Mouse (Mus musculus) ES-Bruce4 (cell line): ENCODE data around the gene Ly6g6f. TPM values are rescaled to one million over a fixed set of nuclear protein-coding genes. Genes with fewer than 3 reads are reported as not detected.

Experiments
- H3K27ac ChIP-seq: 2 replicates; pipeline ENCODE4 v1.5.1; 2012; ENCODE audit warnings: low read length, inconsistent platforms; ENCODE audit not compliant: insufficient read depth
- H3K27me3 ChIP-seq: 2 replicates; pipeline ENCODE4 v1.6.1; 2012; ENCODE audit warnings: mild to moderate bottlenecking, low read length, inconsistent platforms; ENCODE audit not compliant: control insufficient read depth, poor library complexity, insufficient read depth, severe bottlenecking
- H3K36me3 ChIP-seq: 2 replicates; pipeline ENCODE4 v1.6.1; 2012; ENCODE audit warnings: inconsistent platforms, mild to moderate bottlenecking, low read length, moderate library complexity; ENCODE audit not compliant: control insufficient read depth, poor library complexity, insufficient read depth, severe bottlenecking
- H3K4me1 ChIP-seq: one replicate; pipeline ENCODE4 v1.8.1; 2011; ENCODE audit warnings: low read length; ENCODE audit not compliant: control insufficient read depth, insufficient read depth
- H3K4me3 ChIP-seq: 2 replicates; pipeline ENCODE4 v1.5.1; 2011; ENCODE audit warnings: low read depth, mild to moderate bottlenecking, low read length
- H3K9ac ChIP-seq: 2 replicates; pipeline ENCODE4 v1.6.1; 2012; ENCODE audit warnings: low read depth, mild to moderate bottlenecking, inconsistent platforms; ENCODE audit not compliant: poor library complexity, severe bottlenecking
- H3K9me3 ChIP-seq: replicated peaks from 2 replicates; pipeline ENCODE4 v1.6.1; 2012; ENCODE audit warnings: mild to moderate bottlenecking, low read length, inconsistent platforms; ENCODE audit not compliant: control insufficient read depth, poor library complexity, insufficient read depth, severe bottlenecking
- CTCF ChIP-seq: IDR thresholded peaks from one replicate; pipeline ENCODE4 v1.8.1; 2011; ENCODE audit warnings: low read depth, low read length
- EP300 ChIP-seq: IDR thresholded peaks from 2 replicates; pipeline ENCODE4 v1.6.1; 2011; ENCODE audit warnings: low read depth, low read length; ENCODE audit not compliant: insufficient read depth
- POLR2A ChIP-seq: IDR thresholded peaks from one replicate; pipeline ENCODE4 v1.8.1; 2011; ENCODE audit warnings: low read length; ENCODE audit not compliant: insufficient read depth
- polyA plus RNA-seq: library from polyadenylated mRNA; stranded (reverse); fragments of >200 nt; gene quantifications from 2 replicates; pipeline ENCODE4 v1.2.4, GENCODE M21; 2011; ENCODE audit warnings: low read depth; ENCODE audit not compliant: missing spikeins, insufficient read depth, insufficient read length

The Ly6g6f gene
- polyA plus RNA-seq, 1 experiment: not detected

DNA sequence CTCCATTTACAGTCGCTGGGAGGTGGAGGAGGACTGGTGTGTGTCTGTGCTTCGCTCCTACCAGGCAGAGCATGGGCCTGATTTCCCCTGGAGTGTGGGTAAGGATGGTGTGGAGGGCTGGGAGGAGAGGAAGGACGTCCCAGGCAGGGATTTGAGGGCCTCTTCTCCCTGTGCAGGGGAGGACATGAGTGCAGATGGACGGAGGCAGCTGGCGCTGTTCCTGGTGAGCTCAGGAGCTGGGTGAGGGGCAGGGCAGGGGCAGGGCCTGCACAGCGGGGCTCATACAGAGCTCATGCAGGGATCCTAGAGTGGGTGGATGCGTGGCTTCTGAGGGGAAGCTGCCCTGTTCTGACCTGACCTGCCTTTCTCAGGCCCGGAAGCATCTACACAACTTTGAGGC lies 16.9 kb upstream of the Ly6g6f start:
- Histone ChIP-seq H3K4me1 (no peaks in the 10 kb centered on the region), H3K27ac (no peak overlapping the region), H3K4me3 (no peak overlapping the region), H3K27me3 (no peaks in the 10 kb centered on the region), H3K9ac (no peak overlapping the region), H3K36me3 (no peaks in the 10 kb centered on the region), H3K9me3 (no peaks in the 10 kb centered on the region)
- no peak for TF ChIP-seq CTCF
- no peak for TF ChIP-seq EP300
- TF ChIP-seq POLR2A: no peak

DNA sequence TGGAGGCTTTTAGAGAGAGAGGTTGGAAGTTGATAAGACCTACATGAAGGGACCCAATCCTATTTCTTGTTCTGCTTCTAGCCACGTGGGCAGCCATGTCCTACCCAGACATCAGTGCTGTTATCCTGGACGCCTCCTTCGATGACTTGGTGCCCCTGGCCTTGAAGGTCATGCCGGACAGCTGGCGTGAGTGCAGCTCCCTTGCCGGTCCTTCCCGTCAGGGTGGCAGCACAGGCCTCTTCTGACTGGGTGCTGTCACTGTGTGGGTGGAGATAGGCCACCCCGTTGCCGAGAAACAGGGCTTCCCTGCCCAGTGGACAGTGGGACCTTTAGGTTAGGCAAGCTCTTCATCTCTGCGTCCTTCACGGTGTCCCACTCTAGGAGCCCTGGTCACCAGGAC lies 15.8 kb upstream of the Ly6g6f start:
- no peak for TF ChIP-seq CTCF
- no peak for TF ChIP-seq EP300
- no peak for TF ChIP-seq POLR2A
- Histone ChIP-seq H3K9ac (no peak overlapping the region), H3K36me3 (no peaks in the 10 kb centered on the region), H3K4me3 (no peak overlapping the region), H3K9me3 (no peaks in the 10 kb centered on the region), H3K27ac (no peak overlapping the region), H3K4me1 (no peaks in the 10 kb centered on the region), H3K27me3 (no peaks in the 10 kb centered on the region)

DNA sequence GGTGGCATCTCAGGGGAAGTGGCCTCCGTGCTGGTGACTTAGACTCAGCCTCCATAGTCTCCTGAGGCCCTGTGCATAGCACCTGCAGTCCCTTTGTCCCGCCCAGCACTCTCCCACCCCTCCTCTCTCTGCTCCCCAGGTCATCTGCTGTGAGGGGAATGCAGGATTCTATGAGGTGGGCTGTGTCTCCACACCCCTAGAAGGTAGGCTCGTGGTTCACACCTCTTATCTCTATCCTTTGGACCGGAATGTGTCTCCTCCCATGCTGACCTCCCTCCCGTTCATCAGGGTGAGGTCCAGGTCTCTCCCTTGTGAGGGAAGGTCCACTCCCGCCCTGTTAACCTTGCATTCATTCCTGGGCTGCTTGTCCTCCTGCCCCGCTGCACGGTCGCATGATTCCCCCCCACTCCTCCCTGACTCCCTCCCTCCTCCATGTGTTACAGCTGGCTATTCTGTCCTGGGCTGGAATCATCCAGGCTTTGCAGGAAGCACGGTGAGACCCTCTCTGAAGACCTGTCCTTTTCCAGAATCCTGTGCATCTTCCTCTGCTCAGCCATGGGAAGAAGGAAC lies 14.9 kb upstream of the Ly6g6f start:
- no peaks in the 10 kb centered on the region for H3K4me1 ChIP-seq
- H3K4me3 ChIP-seq: no peak overlapping the region
- no peak overlapping the region for H3K9ac ChIP-seq
- no peaks in the 10 kb centered on the region for H3K9me3 ChIP-seq
- TF ChIP-seq CTCF: no peak
- no peak for TF ChIP-seq EP300
- TF ChIP-seq POLR2A: no peak
- no peak overlapping the region for H3K27ac ChIP-seq
- no peaks in the 10 kb centered on the region for H3K36me3 ChIP-seq
- no peaks in the 10 kb centered on the region for H3K27me3 ChIP-seq

DNA sequence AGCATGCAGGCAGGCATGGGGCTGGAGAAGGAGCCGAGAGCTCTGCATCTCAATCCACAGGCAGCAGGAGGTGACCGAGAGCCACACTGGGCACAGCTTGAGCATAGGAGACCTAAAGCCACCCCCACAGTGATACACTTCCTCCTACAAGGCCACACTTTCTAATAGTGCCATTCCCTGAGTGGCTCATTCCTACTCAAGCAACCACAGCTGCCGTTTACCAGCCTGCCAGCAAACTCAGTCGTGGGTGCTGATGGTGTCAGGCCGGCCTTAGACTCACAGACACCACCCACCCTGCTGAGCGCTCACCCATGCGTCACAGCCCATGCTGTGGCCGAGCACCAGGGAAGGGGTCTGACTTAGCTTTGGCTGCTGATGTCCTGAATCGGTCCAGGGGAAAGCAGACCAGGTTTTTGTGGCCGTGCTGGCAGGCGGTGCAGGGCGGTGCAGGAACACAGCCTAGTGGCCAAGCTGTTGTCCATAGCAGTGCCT lies 11.8 kb upstream of the Ly6g6f start:
- Histone ChIP-seq H3K27ac (no peak overlapping the region), H3K36me3 (no peaks in the 10 kb centered on the region)

DNA sequence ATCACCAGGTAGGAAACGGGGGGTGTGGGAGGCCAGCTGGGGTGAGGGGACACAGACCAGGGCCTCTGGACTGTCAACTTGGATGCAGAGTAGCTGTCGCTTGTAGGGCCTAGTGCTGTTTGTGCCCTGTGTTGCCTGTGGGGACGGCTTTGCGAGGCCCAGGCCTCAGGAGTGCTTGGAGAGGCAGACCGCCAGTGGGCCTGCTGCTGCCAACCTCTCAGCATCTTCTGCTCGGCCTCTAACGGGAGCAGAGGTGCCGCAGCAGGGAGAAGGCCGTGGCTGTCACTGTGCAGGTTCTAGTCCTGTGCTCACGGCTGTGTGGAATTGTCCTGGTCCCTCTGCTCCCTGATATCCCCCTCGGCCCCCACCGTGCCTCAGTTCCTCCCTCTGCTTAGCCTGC lies 11.2 kb upstream of the Ly6g6f start:
- no peak overlapping the region for H3K9ac ChIP-seq
- no peaks in the 10 kb centered on the region for H3K36me3 ChIP-seq
- H3K27me3 ChIP-seq: no peaks in the 10 kb centered on the region
- no peaks in the 10 kb centered on the region for H3K9me3 ChIP-seq
- H3K4me3 ChIP-seq: no peak overlapping the region
- no peak for TF ChIP-seq POLR2A
- no peak for TF ChIP-seq EP300
- no peak for TF ChIP-seq CTCF
- H3K27ac ChIP-seq: no peak overlapping the region
- H3K4me1 ChIP-seq: no peaks in the 10 kb centered on the region

More for the DNA sequence above, 11.8 kb upstream of the Ly6g6f start:
- TF ChIP-seq POLR2A: no peak
- no peak for TF ChIP-seq CTCF
- no peak for TF ChIP-seq EP300
- Histone ChIP-seq H3K9me3 (no peaks in the 10 kb centered on the region), H3K4me3 (no peak overlapping the region), H3K27me3 (no peaks in the 10 kb centered on the region), H3K4me1 (no peaks in the 10 kb centered on the region), H3K9ac (no peak overlapping the region)

DNA sequence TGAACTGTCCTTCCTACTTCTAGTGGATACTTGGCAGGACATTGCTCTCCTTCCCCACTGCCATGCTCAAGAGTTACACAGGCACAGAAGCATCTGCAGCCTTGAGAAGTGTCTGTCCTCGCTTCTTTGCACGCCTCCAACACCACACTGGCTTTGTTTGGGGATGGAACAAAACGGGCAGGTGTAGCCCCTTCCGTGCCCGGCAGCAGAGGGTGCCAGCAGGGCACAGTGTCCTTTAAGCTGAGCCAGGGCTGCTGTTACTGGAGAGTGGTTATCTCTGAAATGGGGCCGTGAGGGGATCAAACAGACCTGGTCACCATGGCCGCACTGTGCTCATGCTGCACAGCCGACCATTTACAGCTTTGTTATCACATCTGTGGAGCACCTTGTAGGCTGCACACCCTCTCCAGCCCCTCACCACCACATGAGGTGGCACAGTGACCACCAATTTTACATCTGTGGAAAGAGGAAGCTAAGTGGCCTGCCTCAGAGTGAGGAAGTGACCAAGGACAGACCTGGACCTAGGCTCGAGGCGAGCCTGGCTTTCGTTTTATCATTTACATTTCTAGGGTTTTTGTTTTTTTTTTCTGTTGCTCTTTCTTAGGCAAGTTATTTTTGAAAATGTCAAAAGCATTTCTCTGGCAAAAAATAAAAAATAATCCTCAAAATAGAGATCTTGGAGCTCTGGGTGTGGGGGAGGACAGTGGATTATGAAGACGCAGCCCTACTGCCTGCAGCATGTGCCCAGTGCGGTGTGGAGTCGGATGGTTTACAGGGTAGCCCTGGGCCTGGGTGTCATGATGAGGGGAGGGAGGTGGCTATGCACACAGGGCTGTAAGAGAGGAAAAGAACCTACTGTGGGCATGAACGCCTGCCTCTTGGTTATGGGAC lies 9.3 kb upstream of the Ly6g6f start:
- no peak for TF ChIP-seq CTCF
- no peak for TF ChIP-seq POLR2A
- TF ChIP-seq EP300: no peak
- Histone ChIP-seq H3K27me3 (no peaks in the 10 kb centered on the region), H3K9ac (no peak overlapping the region), H3K4me3 (no peak overlapping the region), H3K36me3 (no peaks in the 10 kb centered on the region), H3K27ac (no peak overlapping the region), H3K4me1 (no peaks in the 10 kb centered on the region), H3K9me3 (no peaks in the 10 kb centered on the region)
